Mouse (Mus musculus) thymus, postnatal 36 days (tissue): ENCODE data around the gene Dph5.
A peak's percentile ranks its signal among the peaks of the same experiment; 100 is the strongest.

Experiments used
- DNase-seq, 2 experiments: peaks; one replicate each; pipeline ENCODE4 v3.0.0; 2022; ENCODE audit warnings: mixed read lengths in 2 of 2

Dph5 gene

GRCm38 (mm10) chr3:115953088-115953487 is 65.5 kb downstream of the Dph5 start:
- DNase-seq, result no peak

- no peak for DNase-seq
Measured at GRCm38 (mm10) chr3:115957223-115957622, 69.6 kb downstream of the Dph5 start.

GRCm38 (mm10) chr3:115961311-115962027 is 73.8 kb downstream of the Dph5 start:
- DNase-seq, result no peak

- DNase-seq, result no peak
Measured at GRCm38 (mm10) chr3:115962028-115962415, 74.4 kb downstream of the Dph5 start.

- no peak for DNase-seq
Measured at GRCm38 (mm10) chr3:115963597-115963996, 76.0 kb downstream of the Dph5 start.

GRCm38 (mm10) chr3:115964071-115964470 is 76.4 kb downstream of the Dph5 start:
- no peak for DNase-seq

- no peak for DNase-seq
Measured at GRCm38 (mm10) chr3:115968745-115969530, 81.3 kb downstream of the Dph5 start.

- DNase-seq, result no peak
Measured at GRCm38 (mm10) chr3:115971045-115971785, 83.6 kb downstream of the Dph5 start.

- no peak for DNase-seq
Measured at GRCm38 (mm10) chr3:115971891-115972646, 84.4 kb downstream of the Dph5 start.

GRCm38 (mm10) chr3:115974228-115974627 is 86.6 kb downstream of the Dph5 start:
- DNase-seq, result peak; percentile 15 to 32

- DNase-seq, result no peak
Measured at GRCm38 (mm10) chr3:115974995-115975394, 87.4 kb downstream of the Dph5 start.

GRCm38 (mm10) chr3:115979000-115979399 is 91.4 kb downstream of the Dph5 start:
- DNase-seq, result no peak

GRCm38 (mm10) chr3:115983217-115983616 is 95.6 kb downstream of the Dph5 start:
- no peak for DNase-seq
